Mouse (Mus musculus): ENCODE measurements around the gene Vmn2r8. TPM values are rescaled to one million over a fixed set of nuclear protein-coding genes. Genes with fewer than 3 reads are reported as not detected.
"Not testable (repeated sequence)": the region's sequence is repeated elsewhere in the genome, so short reads cannot be mapped to it uniquely, and the experiment has no call there.

Vmn2r8 gene
- total RNA-seq, 1 experiment: not detected

DNA sequence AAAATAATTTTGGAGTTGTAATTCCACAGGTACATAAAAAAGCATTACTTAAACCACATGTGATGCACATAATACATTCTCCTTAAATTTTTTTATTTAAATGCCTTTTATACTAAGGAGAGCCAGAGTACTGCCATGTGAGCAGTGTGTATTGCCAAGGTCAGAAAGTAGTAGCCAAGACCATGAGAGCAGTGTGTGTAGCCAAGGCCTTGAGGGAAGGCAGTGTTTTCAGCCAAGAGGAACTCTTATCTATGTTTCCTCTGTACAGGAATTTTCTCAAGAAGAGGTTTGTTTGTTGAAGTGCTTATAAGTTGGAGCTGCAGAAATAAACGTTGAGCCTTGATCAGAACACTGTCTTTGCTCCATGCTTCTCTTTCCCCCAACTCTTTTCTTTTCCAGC lies 5.0 kb downstream of the Vmn2r8 start:
- DNase-seq (ENCODE audit: low read depth, low spot score): no peak
- H3K4me3 ChIP-seq (ENCODE audit: insufficient read depth in 1 of 2, low read depth in 1 of 2, low read length in 2 of 2, poor library complexity in 1 of 2, severe bottlenecking in 1 of 2): no peak overlapping the region
- in situ Hi-C loops (cut with MboI; ENCODE audit: low sequenced_read_pairs in 2 of 2, unreplicated experiment in 2 of 2): no loop called here
- H3K9me3 ChIP-seq (ENCODE audit: control insufficient read depth, insufficient read depth, low read depth, low read length): no peaks in the 10 kb centered on the region
- no peak overlapping the region for H3K9ac ChIP-seq (ENCODE audit: insufficient read depth, low read depth, low read length, poor library complexity, severe bottlenecking)
- TF ChIP-seq CHD2 (IDR thresholded peaks at IDR 0.05; ENCODE audit: low read depth, low read length): no peak
- TF ChIP-seq HCFC1 (IDR thresholded peaks at IDR 0.05; ENCODE audit: borderline replicate concordance, insufficient read depth, low read length): no peak
- TF ChIP-seq ZNF384 (IDR thresholded peaks at IDR 0.05; ENCODE audit: low read depth, low read length): no peak
- no peak for TF ChIP-seq ZC3H11A (IDR thresholded peaks at IDR 0.05; ENCODE audit: borderline replicate concordance, low read depth, low read length)
- TF ChIP-seq MAFK (IDR thresholded peaks at IDR 0.05; ENCODE audit: insufficient read depth, low read depth, low read length): no peak
- H3K27ac ChIP-seq (ENCODE audit: insufficient read depth, low read depth, low read length, poor library complexity, severe bottlenecking): no peak overlapping the region
- H3K4me1 ChIP-seq (ENCODE audit: control insufficient read depth in 2 of 2, insufficient read depth in 2 of 2, low read length in 2 of 2, poor library complexity in 1 of 2): no peaks in the 10 kb centered on the region
- H3K36me3 ChIP-seq (ENCODE audit: control insufficient read depth, insufficient read depth, low read length, poor library complexity, severe bottlenecking): no peaks in the 10 kb centered on the region

DNA sequence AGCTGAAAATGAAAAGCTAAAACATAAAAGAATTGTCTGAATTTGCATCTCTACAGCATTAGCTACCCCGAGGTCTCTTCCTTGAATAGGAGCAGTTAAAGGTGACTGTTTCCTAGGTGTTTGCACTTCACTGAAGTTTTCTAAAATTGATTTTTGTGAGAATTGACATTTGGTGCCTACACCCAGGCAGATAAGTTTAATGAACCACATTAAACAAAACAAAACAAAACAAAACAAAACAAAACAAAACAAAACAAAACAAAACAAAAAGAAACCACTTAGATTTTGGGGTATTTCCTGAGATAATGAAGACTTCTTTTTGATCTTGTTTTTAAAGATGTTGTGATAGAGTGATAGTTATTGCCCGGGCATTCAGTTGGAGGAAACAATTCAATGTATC lies 13.4 kb downstream of the Vmn2r8 start, which contains the start of gene Tmed11:
TSS of gene Tmed11 (minus strand) at position 101 of the 400 bp plus-strand sequence.
- H3K9ac ChIP-seq (ENCODE audit: insufficient read depth, low read depth, low read length, poor library complexity, severe bottlenecking); H3K4me1 ChIP-seq (ENCODE audit: control insufficient read depth in 2 of 2, insufficient read depth in 2 of 2, low read length in 2 of 2, poor library complexity in 1 of 2); DNase-seq (ENCODE audit: low read depth, low spot score); H3K27ac ChIP-seq (ENCODE audit: insufficient read depth, low read depth, low read length, poor library complexity, severe bottlenecking); H3K36me3 ChIP-seq (ENCODE audit: control insufficient read depth, insufficient read depth, low read length, poor library complexity, severe bottlenecking); H3K4me3 ChIP-seq (ENCODE audit: insufficient read depth in 1 of 2, low read depth in 1 of 2, low read length in 2 of 2, poor library complexity in 1 of 2, severe bottlenecking in 1 of 2); in situ Hi-C loops (cut with MboI; ENCODE audit: low sequenced_read_pairs in 2 of 2, unreplicated experiment in 2 of 2); H3K9me3 ChIP-seq (ENCODE audit: control insufficient read depth, insufficient read depth, low read depth, low read length): not testable (repeated sequence)

DNA sequence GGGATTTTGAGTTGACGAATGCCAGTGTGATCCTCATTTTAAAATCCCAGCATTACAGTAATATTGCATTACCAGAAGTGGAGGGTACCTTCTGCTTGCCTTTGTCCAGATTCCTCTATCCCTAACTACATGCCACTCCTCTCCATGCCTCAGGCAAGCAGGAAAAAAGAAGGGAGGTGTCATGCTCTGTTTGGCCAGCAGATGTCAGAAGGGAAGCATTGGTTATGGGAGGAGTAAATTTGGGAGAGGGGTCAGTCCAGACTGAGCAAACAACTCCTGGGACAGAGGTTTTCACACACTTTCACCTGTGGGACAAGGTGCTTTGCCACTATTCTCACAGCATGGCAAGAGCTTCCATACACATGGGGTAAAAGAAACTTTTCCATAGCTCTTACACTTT lies 18.3 kb downstream of the Vmn2r8 start:
- H3K27ac ChIP-seq (ENCODE audit: insufficient read depth, low read depth, low read length, poor library complexity, severe bottlenecking); in situ Hi-C loops (cut with MboI; ENCODE audit: low sequenced_read_pairs in 2 of 2, unreplicated experiment in 2 of 2); H3K9ac ChIP-seq (ENCODE audit: insufficient read depth, low read depth, low read length, poor library complexity, severe bottlenecking); H3K4me3 ChIP-seq (ENCODE audit: insufficient read depth in 1 of 2, low read depth in 1 of 2, low read length in 2 of 2, poor library complexity in 1 of 2, severe bottlenecking in 1 of 2); H3K9me3 ChIP-seq (ENCODE audit: control insufficient read depth, insufficient read depth, low read depth, low read length); H3K4me1 ChIP-seq (ENCODE audit: control insufficient read depth in 2 of 2, insufficient read depth in 2 of 2, low read length in 2 of 2, poor library complexity in 1 of 2); H3K36me3 ChIP-seq (ENCODE audit: control insufficient read depth, insufficient read depth, low read length, poor library complexity, severe bottlenecking): not testable (repeated sequence)
- peak; percentile 33 for DNase-seq (ENCODE audit: low read depth, low spot score)

DNA sequence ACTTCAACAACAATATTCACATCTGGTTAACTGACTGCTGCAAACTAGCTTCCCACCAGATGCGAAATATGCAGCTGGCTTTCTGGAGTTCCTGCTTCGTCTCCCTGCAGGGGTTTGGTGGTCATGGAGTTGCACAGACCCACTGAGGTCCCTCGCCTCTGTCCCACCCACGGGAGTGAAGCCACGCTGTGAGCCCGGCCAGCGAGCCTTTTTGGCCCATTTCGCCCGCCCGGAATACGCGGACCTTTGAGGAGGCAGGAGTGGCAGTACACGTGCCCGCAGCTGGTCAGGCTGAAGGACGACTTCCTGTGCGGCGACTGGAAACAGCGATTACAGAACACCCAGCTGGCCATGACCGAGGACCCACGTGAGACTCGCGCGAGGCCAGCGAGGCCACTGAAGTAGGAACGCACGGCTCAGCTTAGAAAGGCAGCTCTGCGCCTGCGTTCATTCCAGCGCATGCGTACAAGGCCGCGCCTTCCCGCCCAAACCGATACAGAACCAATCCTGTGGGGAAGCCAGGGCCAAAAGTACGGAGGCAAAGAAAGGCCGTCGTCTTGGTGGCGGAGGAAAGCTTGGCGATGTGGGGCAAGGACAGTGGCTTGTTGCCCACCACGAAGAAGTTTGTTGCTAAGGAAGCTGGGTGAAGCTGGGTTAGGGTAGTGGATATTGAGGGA lies 33.9 kb downstream of the Vmn2r8 start, which contains the start of gene Rnf212:
TSS of gene Rnf212 (minus strand) at position 353 of the 677 bp plus-strand sequence.
- no peaks in the 10 kb centered on the region for H3K36me3 ChIP-seq (ENCODE audit: control insufficient read depth, insufficient read depth, low read length, poor library complexity, severe bottlenecking)
- in situ Hi-C loops (cut with MboI; ENCODE audit: low sequenced_read_pairs in 2 of 2, unreplicated experiment in 2 of 2): no loop called here
- H3K4me3 ChIP-seq (ENCODE audit: insufficient read depth in 1 of 2, low read depth in 1 of 2, low read length in 2 of 2, poor library complexity in 1 of 2, severe bottlenecking in 1 of 2): peak within 1 kb of the TSS in 1 of 2 experiments; percentile 51; a peak in 3 of 4 replicates
- peaks cover 0 to 3% of the 10 kb centered on the region in 2 experiments; a peak in 1 of 4 replicates for H3K4me1 ChIP-seq (ENCODE audit: control insufficient read depth in 2 of 2, insufficient read depth in 2 of 2, low read length in 2 of 2, poor library complexity in 1 of 2)
- peak; percentile 54 for DNase-seq (ENCODE audit: low read depth, low spot score)
- H3K9me3 ChIP-seq (ENCODE audit: control insufficient read depth, insufficient read depth, low read depth, low read length): no peaks in the 10 kb centered on the region
- TF ChIP-seq ZC3H11A (IDR thresholded peaks at IDR 0.05; ENCODE audit: borderline replicate concordance, low read depth, low read length): no peak
- TF ChIP-seq MAFK (IDR thresholded peaks at IDR 0.05; ENCODE audit: insufficient read depth, low read depth, low read length): no peak
- no peak for TF ChIP-seq ZNF384 (IDR thresholded peaks at IDR 0.05; ENCODE audit: low read depth, low read length)
- no peak for TF ChIP-seq HCFC1 (IDR thresholded peaks at IDR 0.05; ENCODE audit: borderline replicate concordance, insufficient read depth, low read length)
- TF ChIP-seq CHD2 (IDR thresholded peaks at IDR 0.05; ENCODE audit: low read depth, low read length): no peak
- no peak within 1 kb of the TSS for H3K27ac ChIP-seq (ENCODE audit: insufficient read depth, low read depth, low read length, poor library complexity, severe bottlenecking)
- H3K9ac ChIP-seq (ENCODE audit: insufficient read depth, low read depth, low read length, poor library complexity, severe bottlenecking): peak within 1 kb of the TSS; percentile 6; the same call in 1 of the 2 replicates

DNA sequence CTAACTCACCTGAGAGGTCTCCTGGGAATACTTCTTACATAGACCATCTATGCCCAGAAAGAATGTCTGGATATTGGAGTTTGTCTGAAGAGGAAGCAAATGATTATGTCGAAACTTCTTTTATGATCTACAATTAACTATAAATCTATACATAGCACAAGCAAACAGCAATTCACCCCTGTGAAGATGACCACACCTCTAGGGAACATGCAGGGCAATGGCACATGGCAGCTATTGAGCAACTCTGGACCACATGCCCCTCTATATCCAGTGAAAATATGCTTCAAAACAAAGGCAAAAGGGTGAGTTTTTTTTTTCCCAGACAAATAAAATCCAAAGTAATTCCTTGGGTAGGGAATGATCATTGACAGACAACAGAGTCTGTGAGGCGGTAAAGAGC lies 48.6 kb downstream of the Vmn2r8 start:
- no peaks in the 10 kb centered on the region for H3K4me1 ChIP-seq (ENCODE audit: control insufficient read depth in 2 of 2, insufficient read depth in 2 of 2, low read length in 2 of 2, poor library complexity in 1 of 2)
- H3K4me3 ChIP-seq (ENCODE audit: insufficient read depth in 1 of 2, low read depth in 1 of 2, low read length in 2 of 2, poor library complexity in 1 of 2, severe bottlenecking in 1 of 2): no peak overlapping the region
- H3K9ac ChIP-seq (ENCODE audit: insufficient read depth, low read depth, low read length, poor library complexity, severe bottlenecking): no peak overlapping the region
- in situ Hi-C loops (cut with MboI; ENCODE audit: low sequenced_read_pairs in 2 of 2, unreplicated experiment in 2 of 2): no loop called here
- H3K36me3 ChIP-seq (ENCODE audit: control insufficient read depth, insufficient read depth, low read length, poor library complexity, severe bottlenecking): no peaks in the 10 kb centered on the region
- no peak overlapping the region for H3K27ac ChIP-seq (ENCODE audit: insufficient read depth, low read depth, low read length, poor library complexity, severe bottlenecking)
- no peak for TF ChIP-seq MAFK (IDR thresholded peaks at IDR 0.05; ENCODE audit: insufficient read depth, low read depth, low read length)
- TF ChIP-seq ZC3H11A (IDR thresholded peaks at IDR 0.05; ENCODE audit: borderline replicate concordance, low read depth, low read length): no peak
- no peak for TF ChIP-seq HCFC1 (IDR thresholded peaks at IDR 0.05; ENCODE audit: borderline replicate concordance, insufficient read depth, low read length)
- no peak for TF ChIP-seq ZNF384 (IDR thresholded peaks at IDR 0.05; ENCODE audit: low read depth, low read length)
- TF ChIP-seq CHD2 (IDR thresholded peaks at IDR 0.05; ENCODE audit: low read depth, low read length): no peak
- no peaks in the 10 kb centered on the region for H3K9me3 ChIP-seq (ENCODE audit: control insufficient read depth, insufficient read depth, low read depth, low read length)
- no peak for DNase-seq (ENCODE audit: low read depth, low spot score)
